Mouse (Mus musculus): Measurements from ENCODE around the gene Mllt11. TPM values are rescaled to one million over a fixed set of nuclear protein-coding genes. Genes with fewer than 3 reads are reported as not detected.

Gene Mllt11
- total RNA-seq, 2 experiments from 2014 or later: 668 to 674 TPM

- DNase-seq: no peak
- intact Hi-C loops (cut with DNase I): no loop called here
Measured at GRCm38 (mm10) chr3:95247660-95248336, 15.8 kb upstream of the Mllt11 start.

DNA sequence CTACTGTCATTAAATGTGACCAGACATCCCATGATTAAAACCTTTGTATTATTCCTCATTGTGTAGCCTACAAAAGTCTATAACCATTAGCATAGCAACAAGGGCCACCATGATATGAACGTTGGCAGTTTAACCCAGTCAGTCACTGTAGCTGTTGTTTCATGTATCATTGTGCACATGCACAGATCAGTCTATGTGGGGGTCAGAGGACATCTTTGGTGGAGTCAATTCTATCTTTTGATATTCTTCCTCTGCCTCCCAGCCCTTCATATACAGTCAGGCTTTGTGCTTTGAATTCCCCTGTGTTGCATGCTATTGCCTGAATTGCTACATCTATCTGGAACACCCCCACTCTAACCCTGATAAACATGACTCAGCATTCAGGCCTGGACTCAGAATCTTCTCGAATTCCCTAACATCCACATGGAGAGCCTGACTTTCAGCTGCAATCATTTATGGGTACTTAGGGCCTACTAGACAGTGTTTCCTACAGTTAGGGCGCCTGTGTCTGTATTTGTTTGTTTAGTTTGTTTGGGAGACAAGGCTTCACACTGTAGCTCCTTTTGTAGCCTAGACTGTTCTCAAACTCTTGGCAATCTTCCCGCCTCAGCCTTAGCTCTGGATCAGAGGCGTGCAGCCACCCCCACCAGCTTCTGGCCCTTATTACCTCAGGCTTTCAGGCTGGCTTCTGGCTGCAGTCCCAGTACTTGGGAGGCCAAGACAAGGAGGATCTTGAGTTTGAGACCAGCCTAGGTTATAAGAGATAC is 14.7 kb upstream of the Mllt11 start:
- DNase-seq: peak; percentile 60
- intact Hi-C loops (cut with DNase I): no loop called here

DNA sequence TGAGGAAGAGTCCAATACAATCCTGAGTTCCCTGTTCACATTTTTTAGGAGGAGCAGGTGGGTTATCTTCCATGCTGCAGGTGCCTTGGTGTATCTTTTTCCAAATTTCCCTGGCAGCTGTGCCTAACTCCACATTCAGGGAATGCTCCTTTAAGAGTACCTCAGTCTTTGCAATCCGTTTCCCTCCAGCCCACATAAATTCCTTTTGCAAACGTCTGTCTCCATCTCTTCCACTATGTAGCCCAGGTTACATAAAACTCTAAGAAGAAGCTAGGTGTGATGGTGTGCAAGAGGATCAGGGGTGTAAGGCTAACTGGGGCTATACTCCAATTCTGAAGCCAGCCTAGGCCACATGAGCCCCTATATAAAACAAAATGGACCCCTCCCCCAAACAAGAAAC is 11.1 kb upstream of the Mllt11 start:
- intact Hi-C loops (cut with DNase I): no loop called here
- no peak for DNase-seq

- intact Hi-C loops (cut with DNase I): no loop called here
- no peak for DNase-seq
Measured at GRCm38 (mm10) chr3:95241498-95241897, 9.5 kb upstream of the Mllt11 start, which contains the start of gene Gm128. Gene Gm128 (minus strand): TSS chr3:95241598.

GRCm38 (mm10) chr3:95240900-95241299 is 8.9 kb upstream of the Mllt11 start:
- no peak for DNase-seq
- intact Hi-C loops (cut with DNase I): no loop called here

- DNase-seq: no peak
- intact Hi-C loops (cut with DNase I): no loop called here
Measured at GRCm38 (mm10) chr3:95239971-95240370, 8.0 kb upstream of the Mllt11 start.

DNA sequence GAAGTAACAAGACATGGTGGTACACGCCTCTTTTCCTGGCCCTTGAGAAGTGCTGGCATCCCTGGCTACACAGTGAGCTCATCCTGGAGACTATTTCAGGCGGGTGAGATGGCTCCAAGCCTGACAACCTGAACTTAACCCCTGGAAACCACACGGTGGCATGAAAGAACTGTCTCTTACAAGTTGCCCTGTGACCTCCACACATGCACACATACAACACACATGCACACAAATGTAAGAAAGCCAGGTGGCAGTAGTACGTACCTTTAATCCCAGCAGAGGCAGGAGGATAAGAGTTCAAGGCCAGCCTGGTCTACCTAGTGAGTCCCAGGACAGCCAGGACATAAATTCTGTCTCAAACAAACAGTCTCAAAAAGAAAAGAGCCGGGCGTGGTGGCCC is 7.1 kb upstream of the Mllt11 start:
- intact Hi-C loops (cut with DNase I): no loop called here

GRCm38 (mm10) chr3:95237541-95238099 is 5.6 kb upstream of the Mllt11 start:
- DNase-seq: no peak
- intact Hi-C loops (cut with DNase I): no loop called here

More for the DNA sequence above, 7.1 kb upstream of the Mllt11 start:
- no peak for DNase-seq

DNA sequence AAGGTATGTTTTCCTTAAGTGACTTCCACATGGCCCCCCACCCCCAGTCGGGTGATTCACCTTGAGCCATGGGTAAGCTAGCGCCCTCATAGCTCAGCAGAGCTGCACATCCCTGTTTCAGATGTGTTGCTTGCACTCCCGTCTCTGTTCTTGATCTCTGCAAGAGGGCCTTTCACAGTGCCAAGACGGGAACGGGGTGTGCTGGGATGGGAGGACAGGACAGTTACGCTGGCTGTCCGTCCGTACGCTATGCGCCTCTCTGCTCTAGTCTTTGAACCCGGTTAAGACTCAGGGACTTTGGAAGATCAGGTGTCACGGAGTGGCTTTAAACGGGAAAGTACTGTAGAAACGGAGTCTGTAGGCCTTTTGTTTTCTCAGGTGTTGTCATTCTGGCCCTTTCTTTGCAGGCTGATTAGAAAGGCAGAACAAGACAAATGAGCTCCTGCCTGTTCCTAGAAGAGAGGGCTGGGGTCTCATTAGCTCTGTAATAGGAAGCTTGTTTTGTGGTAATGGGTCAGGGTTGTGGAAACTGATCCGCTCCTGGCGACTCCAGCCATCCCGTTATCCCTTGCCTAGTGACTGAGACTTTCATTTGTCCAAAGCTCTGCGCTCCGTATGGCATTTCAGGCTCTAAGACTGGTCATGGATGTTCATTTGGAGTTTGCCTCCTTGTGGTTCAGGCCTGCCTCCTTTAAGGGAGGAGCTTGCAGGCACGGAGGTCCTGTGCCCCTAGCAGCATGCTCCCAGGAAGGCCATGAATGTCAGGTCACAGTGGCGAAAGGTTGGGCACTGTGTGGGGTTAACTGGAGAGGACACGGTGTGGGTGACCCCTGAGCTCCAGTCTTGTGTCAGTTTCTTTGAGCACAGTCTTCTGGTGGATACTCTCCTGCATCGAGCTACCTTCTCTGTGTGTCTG is 3.7 kb upstream of the Mllt11 start:
- DNase-seq: no peak
- intact Hi-C loops (cut with DNase I): no loop called here

GRCm38 (mm10) chr3:95233303-95233980 is 1.5 kb upstream of the Mllt11 start:
- DNase-seq: no peak
- intact Hi-C loops (cut with DNase I): no loop called here

GRCm38 (mm10) chr3:95232771-95233170 is 800 bp upstream of the Mllt11 start:
- no peak for DNase-seq
- intact Hi-C loops (cut with DNase I): no loop called here

GRCm38 (mm10) chr3:95230495-95231297 is 1.3 kb downstream of the Mllt11 start:
- intact Hi-C loops (cut with DNase I): no loop called here
- no peak for DNase-seq

DNA sequence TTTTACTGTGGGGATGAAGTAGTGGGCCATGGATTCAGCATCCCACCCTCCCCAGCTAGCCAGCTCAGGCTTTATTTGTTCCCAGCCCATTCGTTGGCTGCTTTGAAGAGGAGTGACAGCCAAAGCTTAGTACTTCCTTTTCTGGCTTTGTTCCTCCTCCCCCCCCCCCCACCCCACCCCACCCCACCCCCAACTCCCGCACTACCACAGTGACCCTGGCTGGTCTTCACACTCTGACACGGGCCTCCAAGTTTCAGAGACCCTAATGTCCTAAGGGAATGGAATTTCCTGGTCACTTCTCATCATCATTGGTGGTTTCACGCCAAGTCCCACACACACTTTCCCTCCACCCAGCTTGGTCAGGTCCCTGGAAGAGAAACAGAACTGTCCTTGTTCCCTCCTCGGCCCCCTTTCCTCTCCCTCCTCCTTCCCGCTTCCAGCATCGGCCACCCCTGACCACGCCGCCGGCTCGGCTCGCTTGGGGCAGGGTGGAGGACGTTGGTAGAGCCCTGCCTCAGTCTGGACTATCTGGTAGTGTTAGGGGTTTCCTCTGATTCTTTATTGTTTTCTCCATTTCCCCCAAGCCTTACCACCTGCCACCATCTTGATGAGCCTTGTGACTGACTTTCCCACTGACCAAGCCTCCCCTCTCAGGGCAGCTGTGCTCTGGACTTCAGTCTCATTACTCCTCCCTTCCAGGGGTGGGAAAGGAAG is 2.0 kb downstream of the Mllt11 start:
- intact Hi-C loops (cut with DNase I): loop anchor here (5.0 kb wide), 1 partner anchor 52 kb away; the partner anchor contains the start of genes Mindy1 and Prune1
- peak; percentile 55 for DNase-seq

DNA sequence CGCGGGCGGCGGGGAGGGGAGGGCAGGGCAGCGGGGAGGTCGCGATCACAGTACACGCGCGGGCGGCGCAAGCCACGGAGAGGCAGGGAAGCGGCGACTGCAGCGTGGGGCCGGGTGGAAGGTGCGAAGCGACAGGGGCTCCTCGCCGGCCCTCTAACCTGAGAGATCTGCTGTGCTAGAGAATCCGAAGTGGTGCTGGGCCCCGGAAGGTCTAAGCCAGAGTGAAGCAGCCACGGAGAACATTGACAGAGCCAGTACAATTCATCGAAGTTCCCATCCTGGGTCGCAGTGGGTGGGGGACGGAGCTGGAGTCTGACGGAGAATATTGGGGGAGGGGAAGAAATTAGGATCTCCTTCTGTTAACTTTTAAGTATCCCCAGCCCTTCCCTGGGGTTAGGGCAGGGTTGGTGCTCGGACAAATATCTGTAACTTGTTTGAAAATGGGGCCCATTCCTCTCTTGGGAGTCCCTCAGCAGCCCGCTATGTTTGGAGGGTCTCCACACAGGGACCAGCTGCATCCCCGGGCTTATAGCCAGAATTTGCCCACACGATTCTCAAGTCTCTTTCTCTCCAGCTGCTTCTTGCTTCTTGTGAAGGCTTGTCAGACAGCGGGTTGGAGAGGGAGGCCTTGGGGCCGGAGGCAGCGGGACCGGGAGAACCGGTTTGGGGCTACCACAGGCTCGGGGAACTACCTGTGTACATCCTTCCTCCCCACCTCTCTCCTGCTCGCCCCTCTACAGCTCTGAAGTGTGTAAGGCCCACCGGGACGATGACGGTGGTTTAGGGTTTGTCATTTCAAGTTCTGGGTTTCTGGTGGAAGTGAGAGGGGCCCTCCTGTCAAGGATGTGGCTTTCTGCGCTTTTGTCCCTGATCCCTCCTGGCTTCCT is 2.8 kb downstream of the Mllt11 start:
- peak; percentile 79 for DNase-seq
- intact Hi-C loops (cut with DNase I): loop anchor here (5.0 kb wide), 1 partner anchor 53 kb away; the partner anchor contains the start of genes Mindy1 and Prune1

- peak; percentile 92 for DNase-seq
- intact Hi-C loops (cut with DNase I): loop anchor here (5.0 kb wide), 1 partner anchor 54 kb away; the partner anchor contains the start of genes Mindy1 and Prune1
Measured at GRCm38 (mm10) chr3:95228148-95228893, 3.6 kb downstream of the Mllt11 start, which contains the start of gene Cdc42se1. Gene Cdc42se1 (plus strand): TSS chr3:95228732.

DNA sequence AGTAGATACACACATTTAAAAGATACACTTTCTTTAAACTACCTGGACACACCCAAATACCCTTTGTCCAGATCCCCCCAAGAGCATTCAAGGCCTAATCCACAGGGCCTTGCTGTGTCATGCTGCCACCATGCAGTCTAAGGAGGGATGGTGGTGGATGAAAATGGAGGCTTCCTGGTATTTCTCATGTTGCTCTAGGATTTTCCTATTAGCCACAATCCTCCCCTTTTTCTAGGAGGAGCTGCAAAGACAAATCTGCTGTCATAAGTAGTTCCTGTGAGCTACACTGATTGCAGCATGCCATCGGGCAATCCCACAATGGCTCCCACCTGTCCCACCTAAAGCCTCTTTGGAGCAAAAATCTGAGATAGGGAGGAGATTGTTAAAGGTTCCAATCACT is 4.8 kb downstream of the Mllt11 start:
- DNase-seq: no peak
- intact Hi-C loops (cut with DNase I): loop anchor here (5.0 kb wide), 1 partner anchor 55 kb away; the partner anchor contains the start of genes Mindy1 and Prune1

GRCm38 (mm10) chr3:95224295-95224694 is 7.7 kb downstream of the Mllt11 start:
- no peak for DNase-seq
- intact Hi-C loops (cut with DNase I): no loop called here
